In the genomic region with DNA sequence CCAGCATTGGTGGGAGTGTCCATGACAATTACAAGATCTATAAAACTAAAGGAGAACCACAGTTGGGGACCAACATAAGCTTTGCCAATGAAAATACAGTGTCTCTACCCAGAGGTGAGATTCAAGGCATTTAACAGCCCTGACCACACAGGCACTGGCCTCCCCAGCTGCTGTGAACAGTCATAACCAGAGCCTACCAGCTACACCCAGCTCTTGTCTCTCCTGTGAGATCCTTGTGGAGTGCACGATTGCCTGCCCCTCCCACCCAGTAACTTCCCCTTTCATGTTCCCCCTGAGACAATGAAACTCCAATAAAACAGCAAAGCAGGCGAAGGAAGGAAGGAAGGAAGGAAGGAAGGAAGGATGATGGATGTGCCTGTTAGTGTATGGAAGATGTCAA, we compare ENCODE assay signal across 19 mouse cellular contexts.
"Had no signal": no experiment of that assay in that cellular context is flagged by ENCODE, and none has a peak within 500 bp of the region (broad histone marks: within the 10 kb centered on the region; RNA-seq: fewer than 3 reads in every experiment).

No protein-coding gene starts in this region.

- H3K27me3 ChIP-seq: liver, embryonic 13.5 days; midbrain, embryonic 12.5 days; midbrain, embryonic 15.5 days; neural tube, embryonic 12.5 days; neural tube, embryonic 15.5 days had no signal

- H3K9me3 ChIP-seq: liver, embryonic 13.5 days; midbrain, embryonic 12.5 days; midbrain, embryonic 15.5 days; neural tube, embryonic 12.5 days; neural tube, embryonic 15.5 days had no signal

- ATAC-seq: midbrain, embryonic 15.5 days had no signal

- H3K4me1 ChIP-seq: liver, embryonic 13.5 days; midbrain, embryonic 12.5 days; midbrain, embryonic 15.5 days; neural tube, embryonic 12.5 days; neural tube, embryonic 15.5 days had no signal

- H3K4me3 ChIP-seq: liver, embryonic 13.5 days; midbrain, embryonic 12.5 days; midbrain, embryonic 15.5 days; neural tube, embryonic 12.5 days; neural tube, embryonic 15.5 days had no signal

- DNase-seq: kidney, adult 8-10 months; kidney, postnatal 14 days; kidney, postnatal 4 days; left cerebral cortex, postnatal 4 days; liver, embryonic 13.5 days; lung, adult 2 months; lung, postnatal 14 days; right cerebral cortex, adult 18-20 months; right cerebral cortex, postnatal 14 days; right cerebral cortex, postnatal 4 days; thymus, adult 2 months; thymus, postnatal 14 days; thymus, postnatal 4 days had no signal

- H3K4me2 ChIP-seq: liver, embryonic 13.5 days; midbrain, embryonic 12.5 days; midbrain, embryonic 15.5 days; neural tube, embryonic 12.5 days; neural tube, embryonic 15.5 days had no signal

- H3K27ac ChIP-seq: liver, embryonic 13.5 days; macrophage; midbrain, embryonic 12.5 days; midbrain, embryonic 15.5 days; neural tube, embryonic 12.5 days; neural tube, embryonic 15.5 days; stomach, postnatal 0 days had no signal

- H3K36me3 ChIP-seq: liver, embryonic 13.5 days; midbrain, embryonic 12.5 days; midbrain, embryonic 15.5 days; neural tube, embryonic 12.5 days; neural tube, embryonic 15.5 days had no signal

- H3K9ac ChIP-seq: liver, embryonic 13.5 days; midbrain, embryonic 12.5 days; midbrain, embryonic 15.5 days; neural tube, embryonic 12.5 days; neural tube, embryonic 15.5 days had no signal
